Mouse (Mus musculus) ES-E14 (cell line): ENCODE measurements around the gene Mgll.

Experiments
- CHD2 ChIP-seq: IDR thresholded peaks from 2 replicates; pipeline ENCODE4 v1.6.1; 2014; ENCODE audit warnings: mild to moderate bottlenecking, low read depth, low read length, inconsistent platforms
- MAFK ChIP-seq: IDR thresholded peaks from 2 replicates; pipeline ENCODE4 v1.6.1; 2014; ENCODE audit warnings: mild to moderate bottlenecking, low read depth, low read length, inconsistent platforms; ENCODE audit not compliant: insufficient read depth

DNA sequence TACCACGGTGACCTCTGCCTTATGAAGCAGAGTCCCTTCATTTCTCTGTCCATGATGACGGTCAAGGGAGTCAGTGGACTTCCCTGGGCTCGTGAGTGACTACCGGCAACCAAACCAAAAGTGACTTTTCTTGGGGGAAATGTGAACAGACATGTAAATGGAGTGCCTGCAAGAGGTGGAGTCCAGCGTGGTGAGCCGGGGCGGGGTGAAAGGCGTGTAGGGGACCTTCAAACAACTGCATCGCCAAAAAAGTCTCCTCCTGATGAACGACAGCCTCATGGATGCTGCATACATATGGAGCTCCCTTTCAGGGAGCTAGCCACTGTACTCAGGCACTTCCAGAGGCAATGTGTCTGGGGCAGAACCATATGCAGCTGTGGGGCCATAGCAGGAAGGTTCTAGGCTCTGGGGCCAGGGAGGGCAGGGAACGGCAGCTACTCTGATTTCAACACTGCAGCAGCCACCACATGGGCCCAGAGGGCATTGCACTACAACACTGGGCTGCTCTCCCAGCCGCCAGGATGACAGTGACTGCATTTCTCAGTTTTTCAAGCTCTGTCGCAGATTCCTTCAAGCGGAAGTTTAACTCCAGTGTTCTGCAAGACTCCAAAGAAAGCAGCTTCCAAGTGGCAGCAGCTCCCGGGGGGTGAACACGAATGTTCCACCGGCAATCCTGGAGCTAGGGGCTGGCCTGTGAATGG is 36.9 kb downstream of the Mgll start:
- no peak for TF ChIP-seq MAFK
- TF ChIP-seq CHD2: no peak
